In the genomic region with DNA sequence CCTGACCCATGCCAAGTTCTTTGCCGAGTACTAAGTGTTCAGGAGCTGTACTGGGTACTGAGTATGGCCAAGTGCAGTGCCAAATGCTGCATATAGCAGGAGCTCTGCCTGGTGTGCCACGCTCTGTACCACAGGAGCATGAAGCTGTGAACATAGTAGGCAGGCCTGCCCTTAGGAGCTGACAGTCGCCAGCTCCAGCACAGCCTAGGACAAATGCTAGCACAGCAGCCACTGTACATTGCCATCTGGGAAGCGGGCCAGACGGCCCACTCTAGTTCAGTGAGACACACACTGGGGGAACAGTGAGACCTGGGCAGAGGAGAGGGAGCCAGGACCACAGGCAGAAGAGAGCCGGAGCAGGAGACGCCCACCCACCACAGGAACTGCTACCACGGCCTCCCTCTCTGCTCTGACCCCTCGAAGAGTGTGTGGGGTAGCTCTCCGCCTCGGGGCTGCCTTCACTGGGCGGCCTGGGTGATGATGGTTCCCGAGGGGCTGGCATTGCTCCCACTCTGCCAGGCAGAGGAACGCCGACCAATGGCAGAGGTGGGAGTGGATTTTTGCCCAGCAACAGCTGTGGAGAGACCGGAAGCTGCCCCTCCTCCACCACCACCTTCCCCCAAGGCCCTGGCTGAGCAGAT, we compare ENCODE assay signal across 7 mouse cellular contexts. TPM values are rescaled to one million over a fixed set of nuclear protein-coding genes. Genes with fewer than 3 reads are reported as not detected.
DNase-seq lines count a peak whose midpoint lies in the region; ATAC-seq lines count a peak whose summit lies in the region.

No protein-coding gene starts in this region.

- intact Hi-C loops in gastrocnemius, postnatal 14 days (cut with DNase I; ENCODE audit: low total_unique reads): no loop called here

- WGBS in intestine, embryonic 14.5 days: 50% methylated on average over 16 of the region's 16 CpGs
- 41% methylated on average over 16 of the region's 16 CpGs for WGBS in midbrain, embryonic 16.5 days

- H3K27me3 ChIP-seq in intestine, embryonic 14.5 days (replicated peaks; ENCODE audit: control insufficient read depth, insufficient read depth, low read length): no peaks in the 10 kb centered on the region
- H3K27me3 ChIP-seq in midbrain, embryonic 16.5 days (ENCODE audit: control insufficient read depth, insufficient read depth, low read depth, low read length): no peaks in the 10 kb centered on the region

- peaks cover 4% of the 10 kb centered on the region for H3K4me1 ChIP-seq in brown adipose tissue, adult 24 weeks (ENCODE audit: control insufficient read depth, insufficient read depth, insufficient read length, low read length)
- H3K4me1 ChIP-seq in intestine, embryonic 14.5 days (replicated peaks; ENCODE audit: control insufficient read depth, insufficient read depth, low read length): peaks cover 23% of the 10 kb centered on the region
- H3K4me1 ChIP-seq in midbrain, embryonic 16.5 days (ENCODE audit: control insufficient read depth, insufficient read depth, low read length): peaks cover 27% of the 10 kb centered on the region

- H3K4me3 ChIP-seq in brown adipose tissue, adult 24 weeks (ENCODE audit: insufficient read depth, low read depth, low read length): no peak overlapping the region
- H3K4me3 ChIP-seq in intestine, embryonic 14.5 days (ENCODE audit: low read depth, low read length): no peak overlapping the region
- no peak overlapping the region for H3K4me3 ChIP-seq in midbrain, embryonic 16.5 days (ENCODE audit: low read depth, low read length)

- 0 out of 2 replicates have a peak, but pooled peaks cover 3% of the 10 kb centered on the region for H3K9me3 ChIP-seq in intestine, embryonic 14.5 days (ENCODE audit: control insufficient read depth, low read length)
- H3K9me3 ChIP-seq in midbrain, embryonic 16.5 days (replicated peaks; ENCODE audit: control insufficient read depth, low read length, poor library complexity, severe bottlenecking): no peaks in the 10 kb centered on the region

- no peak overlapping the region for H3K9ac ChIP-seq in intestine, embryonic 14.5 days (ENCODE audit: low read length)
- H3K9ac ChIP-seq in midbrain, embryonic 16.5 days (ENCODE audit: low read depth, low read length): peak overlapping the region; percentile 3

- 0 out of 2 replicates have a peak overlapping the region, but pooled peaks have one; percentile 1 for H3K27ac ChIP-seq in brown adipose tissue, adult 24 weeks (replicated peaks; ENCODE audit: low read depth, low read length)
- peak overlapping the region; percentile 80 for H3K27ac ChIP-seq in intestine, embryonic 14.5 days (ENCODE audit: low read depth)
- H3K27ac ChIP-seq in midbrain, embryonic 16.5 days (ENCODE audit: low read length): peak overlapping the region; percentile 61

- no peaks in the 10 kb centered on the region for H3K36me3 ChIP-seq in intestine, embryonic 14.5 days (ENCODE audit: control insufficient read depth, insufficient read depth, low read length)
- no peaks in the 10 kb centered on the region for H3K36me3 ChIP-seq in midbrain, embryonic 16.5 days (ENCODE audit: control insufficient read depth, insufficient read depth, low read length)

- no peak overlapping the region for H3K4me2 ChIP-seq in intestine, embryonic 14.5 days (ENCODE audit: low read length)
- no peak overlapping the region for H3K4me2 ChIP-seq in midbrain, embryonic 16.5 days (ENCODE audit: low read length)

- ATAC-seq in intestine, embryonic 14.5 days (replicated peaks; ENCODE audit: low FRiP score, low TSS enrichment, low read depth): peak; percentile 47
- peak; percentile 66 for ATAC-seq in midbrain, embryonic 16.5 days

- DNase-seq in NIH3T3 (ENCODE audit: low read depth): peak; percentile 30
- peak; percentile 81 for DNase-seq in gastrocnemius, postnatal 14 days
- peak; percentile 69 for DNase-seq in intestine, embryonic 14.5 days (ENCODE audit: low spot score)
- peak; percentile 40 to 84 for DNase-seq in left cerebral cortex, adult 8-10 months (ENCODE audit: low spot score in 2 of 2)
- peak; percentile 22 for DNase-seq in urinary bladder, postnatal 25 days (ENCODE audit: low spot score)

RNA-seq across cellular contexts. Expression of a gene that starts 38.8 kb away (rescaled TPM):
- not detected in 2 replicates for polyA plus RNA-seq in brown adipose tissue, adult 24 weeks (2012; ENCODE audit: insufficient read depth, insufficient read length, missing spikeins)
- total RNA-seq in gastrocnemius, postnatal 14 days (2021): not detected
- polyA plus RNA-seq in intestine, embryonic 14.5 days (2014; fragmentation: Nextera tagmentation; extraction: Ambion mirVana): 0.12 TPM in 1 of 2 replicates, not detected in the other
- under 1 TPM in 3 of 4 experiments, not detected in 1; 0.14 to 0.26 (median 0.16) TPM for total RNA-seq in left cerebral cortex, adult 8-10 months (2022)
- polyA plus RNA-seq in midbrain, embryonic 16.5 days (2015; fragmentation: Nextera tagmentation; extraction: Ambion mirVana): not detected in 2 replicates

Comparison
In these comparisons a context has a peak if more than half of its experiments do, and no peak if none do; other contexts are left out.
1. DNase-seq: peak in every context shown above with its lines; median percentile 81 in gastrocnemius, postnatal 14 days; 69 in intestine, embryonic 14.5 days; 62 in left cerebral cortex, adult 8-10 months; 30 in NIH3T3; 22 in urinary bladder, postnatal 25 days.
2. H3K27ac ChIP-seq: peak in every context shown above with its lines; median percentile 80 in intestine, embryonic 14.5 days; 61 in midbrain, embryonic 16.5 days; 1 in brown adipose tissue, adult 24 weeks.